Mouse (Mus musculus) brain, embryonic 14.5 days (tissue): ENCODE results near the gene Hs3st3b1. TPM values are rescaled to one million over a fixed set of nuclear protein-coding genes. Genes with fewer than 3 reads are reported as not detected.

Experiments used
- DNase-seq: peaks from one replicate; pipeline ENCODE4 v3.0.0-alpha.2; 2011; ENCODE audit warnings: low read depth
- CTCF ChIP-seq: fragments of 200-500 bp; IDR thresholded peaks from 2 replicates; pipeline ENCODE4 v1.5.1; 2012; ENCODE audit warnings: inconsistent platforms, mild to moderate bottlenecking, moderate library complexity, borderline replicate concordance; ENCODE audit not compliant: insufficient read depth, insufficient read length; ENCODE audit errors: extremely low read depth
- POLR2A ChIP-seq: fragments of 200-500 bp; IDR thresholded peaks from 2 replicates; pipeline ENCODE4 v1.6.1; 2012; ENCODE audit warnings: mild to moderate bottlenecking, inconsistent platforms, borderline replicate concordance; ENCODE audit not compliant: poor library complexity, insufficient read depth, insufficient read length, severe bottlenecking; ENCODE audit errors: extremely low read depth
- polyA plus RNA-seq: library from polyadenylated mRNA; depleted of rRNA; stranded (reverse); fragments of >200 nt; gene quantifications from 2 replicates; pipeline ENCODE4 v1.2.3, GENCODE M21; 2012

Hs3st3b1 gene
- polyA plus RNA-seq, 1 experiment, result 10.5 TPM

DNA sequence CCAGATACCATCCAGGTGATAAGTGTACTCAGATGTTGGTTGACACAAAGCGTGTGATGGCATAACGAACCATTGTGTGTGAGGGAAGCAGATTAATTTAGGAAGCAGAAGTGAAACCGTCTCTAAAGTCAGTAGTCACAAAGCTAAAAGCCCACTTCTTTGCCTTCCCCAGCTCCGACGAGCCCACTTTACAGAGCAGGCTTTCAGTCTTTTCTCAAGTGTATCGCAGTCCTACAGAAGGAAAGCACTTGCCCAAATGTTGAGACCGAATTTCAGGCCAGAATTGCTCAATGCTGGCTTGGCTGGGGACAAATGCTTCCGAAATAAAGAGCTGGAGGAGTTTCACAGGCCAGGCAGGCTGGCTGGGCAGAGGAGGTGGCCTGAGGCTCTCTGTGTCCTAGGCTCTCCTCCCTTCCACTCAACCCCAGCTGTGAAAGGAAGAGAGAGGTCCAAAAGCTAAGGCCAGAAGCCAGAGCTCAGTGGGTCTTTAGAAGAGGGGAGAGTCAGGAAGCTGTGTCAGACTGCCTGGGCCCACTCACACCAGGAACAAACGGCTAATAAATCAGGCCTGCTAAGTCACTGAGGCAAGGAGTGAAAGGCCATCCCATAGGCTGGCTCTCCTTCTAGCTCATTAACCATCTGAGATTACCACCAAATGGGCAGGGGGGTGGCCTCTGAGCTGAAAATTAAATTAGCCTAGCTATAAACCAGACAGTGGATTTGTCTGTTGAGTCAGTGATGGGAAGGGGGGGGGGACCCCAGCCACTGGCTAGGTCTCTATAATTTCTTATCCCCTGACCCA, 15.3 kb downstream of the Hs3st3b1 start:
- no peak for TF ChIP-seq POLR2A
- no peak for DNase-seq

DNA sequence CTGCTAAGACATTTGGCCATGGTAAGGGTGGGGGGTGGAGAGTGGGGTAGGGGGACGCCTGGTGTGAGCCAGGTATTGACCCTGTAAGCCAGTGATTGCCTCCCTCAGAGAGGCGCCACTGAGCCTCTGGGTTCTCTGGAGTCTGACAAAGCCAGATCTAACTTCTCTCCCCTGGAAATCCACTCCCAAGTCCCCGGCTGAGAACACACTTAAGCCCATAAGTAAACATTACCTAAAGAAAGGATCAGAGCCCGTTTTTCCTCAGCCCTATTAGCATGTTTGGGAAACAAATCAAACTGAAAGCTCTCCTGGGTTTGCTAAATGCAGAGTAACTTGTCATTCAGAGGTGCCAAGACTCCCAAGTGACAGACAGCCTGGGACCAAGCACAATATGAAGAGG, 17.3 kb downstream of the Hs3st3b1 start:
- TF ChIP-seq POLR2A (no peak), CTCF (no peak)
- no peak for DNase-seq

DNA sequence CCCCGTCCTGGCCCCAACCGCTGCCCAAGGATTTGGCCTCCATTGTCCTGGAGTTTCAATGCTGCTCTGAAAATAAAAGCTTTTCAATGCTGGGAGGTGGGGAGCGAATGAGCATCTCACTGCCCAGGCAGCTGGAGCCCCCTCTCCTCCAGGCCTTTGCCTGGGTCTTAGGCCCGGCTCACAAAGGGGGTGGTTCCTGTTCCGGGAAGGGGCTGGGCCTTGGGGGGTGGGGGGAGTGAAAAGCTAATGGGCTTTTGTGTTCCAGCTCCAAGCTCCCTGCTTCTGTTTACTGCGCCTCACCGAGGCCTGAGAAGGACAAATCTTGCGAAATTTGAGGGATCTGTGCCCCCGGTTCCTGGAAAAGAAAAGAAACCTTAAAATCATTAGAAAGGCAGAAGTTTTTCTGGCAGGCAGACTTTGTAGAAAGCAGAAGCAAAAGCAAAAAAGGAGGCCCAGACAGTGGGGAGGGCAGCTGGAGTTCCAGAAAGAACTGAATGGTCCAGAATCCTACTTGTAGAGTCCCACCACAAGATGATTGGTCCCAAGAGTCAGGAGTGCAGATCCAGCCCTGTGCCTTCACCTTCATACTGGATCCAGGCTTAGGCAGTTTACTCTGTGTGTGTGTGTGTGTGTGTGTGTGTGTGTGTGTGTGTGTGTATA, 23.5 kb downstream of the Hs3st3b1 start:
- peak; percentile 86 for DNase-seq
- TF ChIP-seq POLR2A (no peak), CTCF (no peak)

DNA sequence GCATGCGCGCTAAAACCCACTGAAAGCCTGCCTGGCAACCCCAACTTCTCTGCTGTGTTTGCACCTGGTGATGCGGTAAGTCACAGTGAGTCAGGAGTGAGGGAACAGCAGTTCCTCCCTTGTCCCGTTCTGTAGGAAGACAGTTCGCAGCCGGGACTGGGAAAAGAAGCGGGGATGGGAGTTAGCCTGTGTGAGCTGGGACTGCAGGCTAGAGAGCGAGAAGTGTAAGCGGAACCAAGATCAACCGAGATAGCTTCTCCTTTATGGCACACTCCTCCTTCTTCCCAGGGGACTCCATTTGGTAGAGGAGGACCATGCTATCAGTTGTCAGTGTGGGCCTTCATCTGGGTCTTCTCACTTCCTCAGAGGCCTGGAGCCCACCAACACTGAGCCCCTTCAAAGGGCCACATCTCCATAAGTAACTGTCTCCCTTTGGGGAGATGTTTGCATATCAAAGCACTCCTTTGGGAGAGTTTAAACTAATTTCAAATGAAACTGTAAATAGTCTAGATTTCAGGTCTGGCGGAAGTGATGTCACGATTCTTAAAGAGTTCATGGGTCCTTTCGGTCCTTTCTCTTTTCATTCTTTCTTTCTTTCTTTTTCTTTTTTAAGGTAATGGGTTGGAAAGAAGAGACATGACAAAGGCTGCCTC, 24.1 kb downstream of the Hs3st3b1 start:
- no peak for TF ChIP-seq CTCF
- no peak for DNase-seq

DNA sequence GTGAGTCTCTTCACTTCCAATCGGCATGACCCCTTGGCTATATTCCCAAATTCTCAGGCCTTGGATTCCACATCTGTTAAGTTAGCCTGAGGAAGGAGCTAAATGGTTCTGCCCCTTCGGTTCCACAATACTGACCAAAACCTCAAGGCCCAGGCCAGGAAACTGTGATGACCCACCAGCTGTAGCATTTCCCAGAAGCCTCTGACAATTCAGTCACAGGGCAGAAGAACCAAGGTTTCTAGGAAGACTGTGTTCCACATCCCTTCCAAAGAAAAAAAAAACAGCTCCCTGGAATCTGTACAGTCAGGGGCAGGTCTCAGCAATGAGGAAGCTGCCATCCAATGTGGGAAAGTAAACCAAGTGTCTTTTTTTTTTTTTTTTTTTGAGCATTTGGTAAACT, 25.1 kb downstream of the Hs3st3b1 start:
- DNase-seq, result no peak
- TF ChIP-seq POLR2A, result no peak
- TF ChIP-seq CTCF, result no peak

DNA sequence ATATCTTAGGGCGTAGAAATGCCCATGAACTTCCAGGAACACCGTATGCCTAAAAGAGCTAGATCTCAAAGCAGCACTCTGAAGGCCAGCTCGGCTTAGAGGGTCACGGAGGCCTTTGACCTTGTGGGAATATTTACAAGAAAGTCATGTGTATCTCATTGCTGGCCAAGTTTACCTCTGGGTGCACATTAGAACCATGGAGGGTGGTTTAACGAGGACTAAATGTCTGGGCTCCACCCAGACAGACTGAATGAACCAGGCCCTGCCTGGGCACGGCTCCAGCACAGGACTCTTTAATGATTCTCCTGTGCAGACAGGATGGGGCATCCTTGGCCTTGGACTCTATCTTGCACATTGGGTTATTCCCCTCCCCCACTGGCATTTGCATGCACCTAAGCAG, 27.9 kb downstream of the Hs3st3b1 start:
- no peak for TF ChIP-seq POLR2A
- DNase-seq, result no peak

DNA sequence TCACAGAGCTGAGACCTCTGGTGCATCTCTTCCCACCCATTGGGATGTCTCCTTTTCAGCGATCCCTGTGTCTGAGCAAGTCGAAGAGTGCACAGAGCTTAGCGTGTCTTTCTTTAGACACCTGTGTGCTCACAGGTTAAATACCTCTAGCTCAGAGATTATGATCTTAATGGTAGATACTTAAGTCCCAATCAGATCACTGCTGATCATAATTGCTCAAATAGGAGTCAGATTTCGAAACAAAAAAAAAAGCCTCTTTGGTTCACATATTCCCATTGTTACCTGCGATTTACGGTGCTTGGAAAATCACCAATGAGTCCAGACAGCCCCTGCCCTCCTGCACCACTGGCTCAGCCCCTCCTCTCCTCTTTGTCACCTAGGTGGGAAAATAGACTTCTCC, 28.5 kb downstream of the Hs3st3b1 start:
- DNase-seq, result no peak
- TF ChIP-seq POLR2A, result no peak
- TF ChIP-seq CTCF, result no peak

DNA sequence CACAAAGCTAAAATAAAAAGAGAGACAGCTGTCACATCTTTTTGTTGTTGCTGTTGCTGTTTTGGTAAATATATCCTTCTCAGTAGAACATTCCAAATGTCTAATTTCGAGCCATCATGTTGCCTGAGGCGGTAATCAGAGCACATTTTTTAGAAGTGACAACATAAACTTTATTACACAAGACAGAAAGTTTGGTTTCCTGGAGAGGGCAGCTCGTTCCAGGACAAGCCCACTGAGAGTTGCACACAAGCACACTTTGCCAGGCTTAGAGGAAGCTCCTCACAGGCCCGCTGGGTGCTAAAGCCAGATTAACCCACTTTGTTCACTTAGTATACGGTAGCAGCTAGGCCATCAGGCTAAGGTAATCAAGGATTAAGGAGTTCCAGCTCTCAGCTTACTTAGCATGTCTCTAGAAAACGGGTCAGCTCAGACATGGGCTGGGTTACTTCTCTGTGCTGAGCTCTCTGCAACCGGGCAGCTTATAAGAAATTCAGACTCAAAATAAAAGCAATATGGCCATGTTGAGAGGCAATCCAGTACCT, 30.5 kb downstream of the Hs3st3b1 start:
- DNase-seq, result no peak
- TF ChIP-seq CTCF, result no peak
- TF ChIP-seq POLR2A, result no peak

DNA sequence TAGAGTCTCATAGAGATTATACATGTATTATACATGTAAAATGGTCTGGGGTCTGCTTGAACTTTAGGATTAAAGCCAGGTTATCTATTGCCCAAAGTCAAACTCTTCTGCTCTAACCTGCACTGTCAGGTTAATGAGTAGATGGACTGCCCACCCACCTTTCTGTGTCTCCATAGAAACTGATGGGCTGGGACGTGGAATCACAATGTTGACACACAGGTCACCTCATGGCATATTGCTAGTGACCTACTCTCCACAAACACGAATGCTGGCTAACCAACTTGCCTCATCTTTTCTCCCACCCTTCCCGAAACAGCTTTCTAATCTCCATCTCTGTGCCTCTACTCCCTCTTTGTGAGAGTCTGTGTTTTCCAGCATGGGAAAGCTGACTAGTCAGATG, 38.7 kb downstream of the Hs3st3b1 start:
- no peak for DNase-seq
- TF ChIP-seq POLR2A (no peak), CTCF (no peak)

DNA sequence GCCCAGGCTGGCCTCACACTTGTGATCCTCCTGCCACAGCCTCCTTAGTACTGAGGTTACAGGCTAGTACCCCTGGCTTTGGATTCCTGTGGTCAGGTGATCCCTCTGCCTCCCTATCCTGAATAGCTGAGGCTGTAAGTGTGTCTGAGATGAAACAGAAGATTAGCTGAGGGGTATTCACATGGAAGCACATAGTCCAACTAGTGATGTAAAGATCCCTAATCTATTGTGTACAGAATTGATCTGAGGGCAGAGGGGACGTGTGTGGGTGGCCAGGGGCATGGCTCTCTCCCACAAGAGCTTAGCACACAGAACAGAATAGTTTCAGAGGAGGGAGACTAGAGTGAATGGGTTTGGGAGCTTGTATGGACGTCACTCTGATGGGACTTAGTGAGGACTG, 41.8 kb downstream of the Hs3st3b1 start:
- DNase-seq, result no peak
- TF ChIP-seq POLR2A (no peak), CTCF (no peak)

DNA sequence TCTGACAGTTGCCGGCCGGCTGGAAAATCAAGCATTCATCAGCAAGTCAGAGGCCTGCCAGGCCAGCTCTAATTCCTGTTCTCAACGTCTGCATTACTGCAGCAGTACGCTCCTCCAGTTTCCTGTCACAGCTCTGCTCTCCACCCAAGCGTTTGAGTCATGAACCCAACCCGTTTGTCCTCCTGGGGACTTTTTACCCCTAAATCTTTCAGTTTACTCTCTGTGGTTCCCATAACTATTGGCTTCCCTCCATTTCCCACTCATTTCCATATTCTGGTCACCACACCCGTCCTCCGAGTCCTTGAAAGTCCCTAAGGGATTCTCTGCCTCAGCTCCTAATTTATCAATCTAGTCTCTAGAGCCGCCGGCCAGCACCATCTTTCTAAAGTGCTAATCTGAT, 42.8 kb downstream of the Hs3st3b1 start:
- DNase-seq, result no peak
- TF ChIP-seq CTCF (no peak), POLR2A (no peak)

DNA sequence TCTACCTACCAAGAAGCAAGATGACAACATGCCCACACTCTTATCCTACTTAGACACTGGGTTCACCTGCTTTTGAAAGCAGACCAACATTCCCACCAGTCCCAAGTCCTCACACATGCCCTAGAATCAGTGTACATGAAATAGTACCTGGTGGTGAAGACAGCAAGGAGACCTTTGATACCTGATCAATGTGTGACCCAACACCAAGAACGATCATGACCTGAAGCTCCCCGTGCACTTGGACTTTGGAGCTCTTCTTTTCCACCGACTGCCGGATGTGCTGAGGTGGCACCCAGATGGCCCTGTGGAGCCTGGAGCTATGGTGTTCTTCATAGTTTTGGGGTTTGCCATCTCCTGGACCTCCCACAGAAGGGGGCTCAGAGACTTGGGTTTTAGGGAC, 43.5 kb downstream of the Hs3st3b1 start:
- no peak for TF ChIP-seq POLR2A
- no peak for TF ChIP-seq CTCF
- no peak for DNase-seq

DNA sequence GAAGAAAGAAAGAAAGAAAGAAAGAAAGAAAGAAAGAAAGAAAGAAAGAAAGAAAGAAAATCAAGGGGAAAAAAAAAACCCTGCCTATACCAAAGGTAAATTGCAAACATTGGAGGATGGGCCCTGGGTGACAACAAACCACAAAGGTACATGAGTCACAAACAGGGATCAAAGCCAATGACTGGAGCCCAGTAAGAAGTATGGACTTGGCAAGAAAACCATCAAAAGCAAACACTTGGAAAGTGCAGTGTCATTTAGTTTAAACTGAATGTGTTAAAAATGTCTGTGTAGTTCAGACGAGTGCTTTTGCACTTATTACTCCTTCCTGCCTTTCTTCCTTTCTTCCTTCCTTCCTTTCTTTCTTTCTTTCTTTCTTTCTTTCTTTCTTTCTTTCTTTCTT, 59.3 kb downstream of the Hs3st3b1 start:
- DNase-seq, result no peak
- TF ChIP-seq POLR2A (no peak), CTCF (no peak)
